10 mouse cellular contexts compared by ENCODE assay signal in genomic region chr4:87767711-87768561, GRCm38 (mm10).
A peak's percentile ranks its signal among the peaks of the same experiment; 100 is the strongest.
DNase-seq lines count a peak whose midpoint lies in the region; ATAC-seq lines count a peak whose summit lies in the region.
"Had no signal": no experiment of that assay in that cellular context is flagged by ENCODE, and none has a peak within 500 bp of the region (broad histone marks: within the 10 kb centered on the region; RNA-seq: fewer than 3 reads in every experiment).

No protein-coding gene starts in this region.

- no peak overlapping the region for H3K9ac ChIP-seq in midbrain, embryonic 11.5 days (ENCODE audit: low read length)
- H3K9ac ChIP-seq: heart, embryonic 15.5 days had no signal

- no peaks in the 10 kb centered on the region for H3K27me3 ChIP-seq in midbrain, embryonic 11.5 days (ENCODE audit: control insufficient read depth, insufficient read depth, low read length)
- H3K27me3 ChIP-seq: heart, embryonic 15.5 days had no signal

- peak; percentile 92 for ATAC-seq in midbrain, embryonic 11.5 days (ENCODE audit: low FRiP score)

- WGBS in midbrain, embryonic 11.5 days = 28% methylated on average over 11 of the region's 11 CpGs

- no peak overlapping the region for H3K4me2 ChIP-seq in midbrain, embryonic 11.5 days
- H3K4me2 ChIP-seq: heart, embryonic 15.5 days had no signal

- DNase-seq in ES-CJ7 (ENCODE audit: low read depth, low spot score) = peak; percentile 38
- DNase-seq in ZHBTc4 (ENCODE audit: low read depth, low spot score) = peak; percentile 61
- peak; percentile 73 for DNase-seq in forelimb bud, embryonic 11.5 days (ENCODE audit: low read depth, low spot score)
- peak; percentile 91 for DNase-seq in midbrain, embryonic 11.5 days (ENCODE audit: low spot score, missing footprints)
- no peak for DNase-seq in cerebellum, postnatal 4 days (ENCODE audit: low spot score in 2 of 2)
- DNase-seq in spleen, adult 12 weeks (ENCODE audit: low spot score) = no peak
- no peak for DNase-seq in layer of hippocampus, adult 9-10 months (ENCODE audit: low spot score)
- DNase-seq in spleen, postnatal 14 days (ENCODE audit: low spot score in 2 of 2) = no peak
- DNase-seq: cerebellum, adult 2 months had no signal

- H3K27ac ChIP-seq in midbrain, embryonic 11.5 days (ENCODE audit: low read depth, low read length) = peak overlapping the region; percentile 40; the same call in 1 of the 2 replicates
- H3K27ac ChIP-seq: heart, embryonic 15.5 days had no signal

- H3K4me1 ChIP-seq in midbrain, embryonic 11.5 days (ENCODE audit: control insufficient read depth, insufficient read depth, low read length) = peaks cover 15% of the 10 kb centered on the region

- H3K9me3 ChIP-seq in midbrain, embryonic 11.5 days (ENCODE audit: control insufficient read depth, low read length) = no peaks in the 10 kb centered on the region
- H3K9me3 ChIP-seq: heart, embryonic 15.5 days had no signal

- no peaks in the 10 kb centered on the region for H3K36me3 ChIP-seq in midbrain, embryonic 11.5 days (ENCODE audit: control insufficient read depth, insufficient read depth, low read length)

- H3K4me3 ChIP-seq in midbrain, embryonic 11.5 days (ENCODE audit: low read depth, low read length) = no peak overlapping the region
- H3K4me3 ChIP-seq: heart, embryonic 15.5 days had no signal

Comparison
In these comparisons a context has a peak if more than half of its experiments do, and no peak if none do; other contexts are left out.
1. DNase-seq: peak in ES-CJ7 (single experiment), ZHBTc4 (single experiment), forelimb bud, embryonic 11.5 days (single experiment) and midbrain, embryonic 11.5 days (single experiment); none in cerebellum, postnatal 4 days (0 of 2), spleen, adult 12 weeks (single experiment), layer of hippocampus, adult 9-10 months (single experiment) and spleen, postnatal 14 days (0 of 2).